Mouse (Mus musculus) thymus, adult 18-20 months (tissue): Measurements from ENCODE around the gene B430306N03Rik.

Source experiments
- DNase-seq, 2 experiments: peaks; one replicate each; pipeline ENCODE4 v3.0.0; 2022; ENCODE audit warnings: mixed read lengths in 2 of 2

B430306N03Rik gene

DNA sequence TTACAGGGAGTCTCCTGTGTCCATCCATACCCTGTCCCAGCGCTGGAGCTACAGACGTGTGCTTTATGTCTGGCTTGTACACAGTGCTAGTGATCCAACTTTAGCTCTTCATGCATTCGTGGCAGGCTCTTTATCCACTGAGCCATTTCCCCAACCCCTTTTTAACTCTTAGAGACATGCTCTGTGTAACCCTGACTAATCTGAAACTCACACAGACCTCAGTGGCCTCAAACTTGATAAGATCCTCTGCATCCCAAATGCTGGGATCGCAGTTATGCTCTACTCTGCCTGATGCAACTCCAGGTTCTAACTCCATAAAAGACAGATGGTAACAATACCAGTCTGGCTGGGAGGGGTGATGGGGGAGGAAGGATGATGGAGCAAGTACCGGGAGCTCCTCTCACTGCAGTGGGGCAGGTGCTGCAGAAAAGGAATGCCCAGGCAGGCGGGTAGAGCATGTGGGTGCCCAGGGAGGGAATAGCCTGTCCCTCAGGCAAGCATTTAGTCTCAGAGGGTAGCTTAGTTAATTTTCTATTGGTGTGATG, 47.6 kb downstream of the B430306N03Rik start:
- DNase-seq = no peak

- no peak for DNase-seq
These were observed 49.7 kb downstream of the B430306N03Rik start for GRCm38 (mm10) chr17:48365511-48366155.

DNA sequence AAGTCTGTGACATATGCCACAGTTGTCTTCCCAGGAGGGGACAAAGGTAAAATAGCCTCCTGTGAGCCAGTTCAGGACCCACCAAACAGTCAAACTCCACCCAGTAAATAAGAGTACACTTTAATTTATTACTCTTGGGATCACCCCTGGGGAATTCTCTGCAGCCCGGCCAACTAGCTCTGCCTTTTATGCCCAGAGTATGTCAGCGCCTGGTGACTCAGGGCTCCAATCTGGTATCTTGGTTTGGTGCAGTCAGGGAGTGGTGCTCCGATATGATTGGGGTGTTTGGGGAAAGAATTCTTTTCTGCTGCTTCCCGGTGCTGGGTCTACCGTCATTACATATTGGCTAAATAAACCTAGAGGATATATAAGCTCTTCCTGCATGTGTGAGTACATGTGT, 50.9 kb downstream of the B430306N03Rik start:
- DNase-seq = no peak

- DNase-seq = no peak
These were observed 55.7 kb downstream of the B430306N03Rik start for GRCm38 (mm10) chr17:48371621-48372020.

DNA sequence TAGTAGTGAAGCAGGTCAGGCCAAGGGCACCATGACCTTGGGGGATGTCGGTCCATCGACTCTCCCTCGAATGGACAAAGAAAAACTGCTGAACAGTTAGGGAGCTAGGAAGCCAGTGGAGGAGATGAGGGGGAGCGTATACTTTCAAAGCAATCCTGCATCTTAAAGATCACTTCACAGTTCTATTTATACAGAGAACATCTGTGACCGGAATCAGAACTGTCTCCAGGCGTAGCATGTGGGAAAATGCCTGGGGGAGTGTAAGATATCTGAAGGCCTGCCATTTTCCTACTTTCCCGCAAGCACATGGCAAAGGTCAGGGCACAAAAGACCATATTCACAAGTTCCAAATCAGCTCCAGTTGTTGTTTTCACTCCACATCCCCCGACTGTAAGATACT, 57.0 kb downstream of the B430306N03Rik start:
- no peak for DNase-seq

DNA sequence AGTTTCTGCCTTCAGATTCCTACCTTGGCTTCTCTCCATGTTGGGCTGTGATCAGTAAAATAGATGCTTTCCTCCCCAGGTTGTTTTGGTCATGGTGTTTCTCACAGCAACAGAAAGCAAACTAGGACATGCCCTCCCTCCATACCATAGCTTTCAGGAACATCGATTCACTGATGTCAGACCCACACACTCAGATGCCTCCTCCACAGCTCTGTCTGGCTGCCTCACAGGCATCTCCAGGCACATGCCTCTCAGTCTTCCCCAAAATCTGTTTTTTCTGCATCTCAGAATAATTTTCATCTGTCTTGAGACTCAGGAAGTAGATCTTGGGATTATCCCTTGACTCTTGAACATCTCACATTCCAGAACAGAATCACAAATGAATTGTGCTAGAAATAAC, 60.2 kb downstream of the B430306N03Rik start:
- no peak for DNase-seq
